29 mouse cellular contexts compared by ENCODE assay signal in genomic region chr5:126973425-126973824, GRCm38 (mm10).
DNase-seq lines count a peak whose midpoint lies in the region; ATAC-seq lines count a peak whose summit lies in the region.
"Had no signal": no experiment of that assay in that cellular context is flagged by ENCODE, and none has a peak within 500 bp of the region (broad histone marks: within the 10 kb centered on the region; RNA-seq: fewer than 3 reads in every experiment).

No protein-coding gene starts in this region.

- H3K9me3 ChIP-seq in forebrain, embryonic 16.5 days (ENCODE audit: control insufficient read depth, low read length): no peaks in the 10 kb centered on the region
- H3K9me3 ChIP-seq: embryonic facial prominence, embryonic 13.5 days; heart, embryonic 12.5 days; hindbrain, embryonic 10.5 days; intestine, embryonic 15.5 days; limb, embryonic 13.5 days had no signal

- H3K27ac ChIP-seq in forebrain, embryonic 16.5 days (ENCODE audit: low read length): peak overlapping the region; percentile 41
- H3K27ac ChIP-seq: embryonic facial prominence, embryonic 13.5 days; gastrocnemius, adult 2 months; hindbrain, embryonic 10.5 days; intestine, embryonic 15.5 days; left cerebral cortex, adult 2 months; limb, embryonic 13.5 days; liver, embryonic 12.5 days had no signal

- no peaks in the 10 kb centered on the region; the same call in 1 of the 2 replicates for H3K4me1 ChIP-seq in forebrain, embryonic 16.5 days (replicated peaks; ENCODE audit: control insufficient read depth, insufficient read depth, low read length)
- H3K4me1 ChIP-seq: embryonic facial prominence, embryonic 13.5 days; heart, embryonic 12.5 days; hindbrain, embryonic 10.5 days; intestine, embryonic 15.5 days; limb, embryonic 13.5 days; liver, embryonic 12.5 days had no signal

- no peaks in the 10 kb centered on the region for H3K27me3 ChIP-seq in forebrain, embryonic 16.5 days (replicated peaks; ENCODE audit: control insufficient read depth, insufficient read depth, low read length)
- H3K27me3 ChIP-seq: embryonic facial prominence, embryonic 13.5 days; heart, embryonic 12.5 days; intestine, embryonic 15.5 days; limb, embryonic 13.5 days; liver, embryonic 12.5 days had no signal

- ATAC-seq in forebrain, embryonic 16.5 days: no peak
- ATAC-seq: activated CD4-positive, CD25-positive, alpha-beta regulatory T cell, adult 4 months; hindbrain, embryonic 16.5 days; intestine, embryonic 15.5 days; liver, embryonic 12.5 days had no signal

- H3K36me3 ChIP-seq in forebrain, embryonic 16.5 days (ENCODE audit: control insufficient read depth, insufficient read depth): no peaks in the 10 kb centered on the region
- H3K36me3 ChIP-seq: embryonic facial prominence, embryonic 13.5 days; heart, embryonic 12.5 days; hindbrain, embryonic 10.5 days; intestine, embryonic 15.5 days; limb, embryonic 13.5 days; liver, embryonic 12.5 days had no signal

- 2% methylated on average over 3 of the region's 3 CpGs for WGBS in forebrain, embryonic 16.5 days

- peak; percentile 16 to 21 for DNase-seq in frontal cortex, postnatal 36 days (ENCODE audit: low spot score in 2 of 2)
- DNase-seq in frontal cortex, postnatal 14 days (ENCODE audit: low spot score in 2 of 2): no peak
- DNase-seq in right cerebral cortex, adult 18-20 months: peak; percentile 42
- DNase-seq in right cerebral cortex, postnatal 4 days: no peak
- no peak for DNase-seq in B cell, adult 2 months
- DNase-seq in testis, postnatal 14 days (ENCODE audit: low spot score): no peak
- DNase-seq: adrenal gland, adult 8-10 months; cerebellum, adult 8-10 months; cerebellum, postnatal 36 days; embryo, embryonic 11 days; gastrocnemius, adult 2 months; heart, postnatal 10 days; kidney, adult 8-10 months; kidney, postnatal 10 days; lung, adult 18-20 months; lung, postnatal 14 days; thymus, postnatal 25 days had no signal

- H3K9ac ChIP-seq in forebrain, embryonic 16.5 days (replicated peaks; ENCODE audit: low read depth, low read length): no peak overlapping the region
- H3K9ac ChIP-seq: embryonic facial prominence, embryonic 13.5 days; heart, embryonic 12.5 days; intestine, embryonic 15.5 days; limb, embryonic 13.5 days; liver, embryonic 12.5 days had no signal

- no peak overlapping the region for H3K4me3 ChIP-seq in forebrain, embryonic 16.5 days (replicated peaks; ENCODE audit: low read length)
- H3K4me3 ChIP-seq: embryonic facial prominence, embryonic 13.5 days; erythroblast, embryonic 14.5 days; gastrocnemius, adult 2 months; heart, embryonic 12.5 days; hindbrain, embryonic 10.5 days; intestine, embryonic 15.5 days; left cerebral cortex, adult 2 months; limb, embryonic 13.5 days; liver, embryonic 12.5 days had no signal

- no peak overlapping the region for H3K4me2 ChIP-seq in forebrain, embryonic 16.5 days (ENCODE audit: low read length)
- H3K4me2 ChIP-seq: embryonic facial prominence, embryonic 13.5 days; heart, embryonic 12.5 days; intestine, embryonic 15.5 days; limb, embryonic 13.5 days; liver, embryonic 12.5 days; midbrain, embryonic 11.5 days had no signal

Comparison
In these comparisons a context has a peak if more than half of its experiments do, and no peak if none do; other contexts are left out.
1. DNase-seq: peak in frontal cortex, postnatal 36 days (2 of 2) and right cerebral cortex, adult 18-20 months (single experiment); none in frontal cortex, postnatal 14 days (0 of 2), right cerebral cortex, postnatal 4 days (single experiment), B cell, adult 2 months (0 of 2) and testis, postnatal 14 days (single experiment).